ENCODE assay signal across 7 mouse cellular contexts in the genomic region with DNA sequence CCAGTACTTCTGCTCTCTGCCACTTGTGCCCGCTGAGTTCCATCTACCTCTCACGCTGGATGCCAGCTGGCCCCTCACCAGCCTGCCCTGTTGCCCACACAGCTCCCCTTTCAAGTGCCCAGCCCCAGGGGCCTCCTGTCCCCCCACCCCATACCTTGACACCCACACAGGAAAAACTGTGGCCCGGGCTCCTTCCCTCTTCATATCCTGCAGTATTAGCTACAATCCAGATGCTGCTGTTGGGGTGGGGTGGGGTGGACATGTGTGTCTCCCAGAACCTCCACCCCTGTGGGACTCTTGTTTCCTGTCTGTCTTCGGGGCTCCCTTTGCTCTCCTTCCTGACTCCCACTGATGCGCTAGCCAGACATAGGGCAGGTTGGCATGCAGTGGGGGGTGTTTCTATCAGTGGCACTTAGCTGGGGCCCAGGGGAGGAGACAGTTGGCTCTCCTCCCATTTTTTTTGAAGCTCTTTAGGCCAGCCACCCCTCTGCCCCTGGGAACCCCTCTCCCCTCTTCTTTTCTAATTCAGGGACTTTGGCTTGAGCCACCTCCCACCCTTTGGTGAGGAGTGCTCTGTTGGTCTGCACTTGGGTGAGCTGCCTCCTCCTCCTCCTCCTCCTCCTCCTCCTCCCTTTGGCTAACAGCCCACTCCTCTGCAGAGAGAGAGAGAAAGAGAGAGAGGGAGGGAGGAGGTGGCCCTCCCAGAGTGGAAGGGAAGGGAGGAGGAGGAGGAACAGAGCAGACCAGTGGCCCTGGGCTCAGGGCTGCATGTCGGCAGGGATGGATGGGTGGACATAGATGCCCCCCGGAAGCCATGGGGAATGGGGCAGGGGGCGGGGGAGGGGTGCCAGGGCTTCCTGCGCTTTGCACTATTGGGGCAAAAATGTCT. TPM values are rescaled to one million over a fixed set of nuclear protein-coding genes. Genes with fewer than 3 reads are reported as not detected.
DNase-seq lines count a peak whose midpoint lies in the region; ATAC-seq lines count a peak whose summit lies in the region.

No protein-coding gene starts in this region.

- H3K36me3 ChIP-seq in heart, embryonic 10.5 days, result peaks cover 65% of the 10 kb centered on the region
- H3K36me3 ChIP-seq in midbrain, embryonic 14.5 days (ENCODE audit: control insufficient read depth, insufficient read depth, low read length), result peaks cover 73% of the 10 kb centered on the region

- WGBS in heart, embryonic 10.5 days, result 53% methylated on average over 9 of the region's 9 CpGs
- WGBS in midbrain, embryonic 14.5 days, result 50% methylated on average over 7 of the region's 9 CpGs

- DNase-seq in adipocyte (ENCODE audit: low spot score), result peak; percentile 38
- DNase-seq in cerebellum, postnatal 14 days, result peak; percentile 46 to 66
- DNase-seq in heart, embryonic 10.5 days (ENCODE audit: low spot score), result no peak
- peak; percentile 25 for DNase-seq in kidney, adult 18-20 months
- DNase-seq in midbrain, embryonic 14.5 days, result peak; percentile 44
- DNase-seq in spleen, adult 18-20 months, result no peak

- H3K4me2 ChIP-seq in midbrain, embryonic 14.5 days (ENCODE audit: low read length), result no peak overlapping the region

- ATAC-seq in midbrain, embryonic 14.5 days (ENCODE audit: low FRiP score, low TSS enrichment), result 0 out of 2 replicates have a peak, but pooled peaks have one; percentile 21
- no peak for ATAC-seq in CD4-positive, CD25-positive, alpha-beta regulatory T cell, adult 4 months

- H3K9ac ChIP-seq in midbrain, embryonic 14.5 days (replicated peaks; ENCODE audit: low read length), result no peak overlapping the region; the same call in 1 of the 2 replicates

- no peaks in the 10 kb centered on the region for H3K9me3 ChIP-seq in heart, embryonic 10.5 days
- H3K9me3 ChIP-seq in midbrain, embryonic 14.5 days (ENCODE audit: control insufficient read depth, low read length), result no peaks in the 10 kb centered on the region

- H3K27me3 ChIP-seq in heart, embryonic 10.5 days (ENCODE audit: insufficient read depth, poor library complexity, severe bottlenecking), result no peaks in the 10 kb centered on the region
- H3K27me3 ChIP-seq in midbrain, embryonic 14.5 days (ENCODE audit: control insufficient read depth, insufficient read depth, low read length), result no peaks in the 10 kb centered on the region

- peak overlapping the region; percentile 91 for H3K27ac ChIP-seq in heart, embryonic 10.5 days
- H3K27ac ChIP-seq in midbrain, embryonic 14.5 days (replicated peaks; ENCODE audit: low read depth, low read length), result peak overlapping the region; percentile 68

- H3K4me1 ChIP-seq in heart, embryonic 10.5 days, result peaks cover 62% of the 10 kb centered on the region
- peaks cover 31% of the 10 kb centered on the region for H3K4me1 ChIP-seq in midbrain, embryonic 14.5 days (ENCODE audit: control insufficient read depth, insufficient read depth, low read length)

- 0 out of 2 replicates have a peak overlapping the region, but pooled peaks have one; percentile 13 for H3K4me3 ChIP-seq in heart, embryonic 10.5 days
- no peak overlapping the region for H3K4me3 ChIP-seq in midbrain, embryonic 14.5 days (replicated peaks; ENCODE audit: low read depth, low read length)

RNA-seq across cellular contexts. Expression of a gene that starts 9.5 kb away (rescaled TPM):
- 3.6 and 5.9 TPM in 2 replicates for polyA plus RNA-seq in heart, embryonic 10.5 days (2016; fragmentation: Nextera tagmentation; extraction: Ambion mirVana)
- polyA plus RNA-seq in midbrain, embryonic 14.5 days (2014; fragmentation: Nextera tagmentation; extraction: Ambion mirVana), result 3.0 TPM in 2 replicates
- polyA plus RNA-seq in CD4-positive, CD25-positive, alpha-beta regulatory T cell, adult 4 months (2017; shearing (Covaris generic)), result 10 to 100 TPM in 1 of 2 experiments, 1 to 10 TPM in 1; 4.9 to 12.3 TPM

RNA-seq across cellular contexts. Expression of a gene that starts 25.2 kb away (rescaled TPM):
- polyA plus RNA-seq in heart, embryonic 10.5 days (2016; fragmentation: Nextera tagmentation; extraction: Ambion mirVana), result 19.2 and 23.2 TPM in 2 replicates
- 175 and 194 TPM in 2 replicates for polyA plus RNA-seq in midbrain, embryonic 14.5 days (2014; fragmentation: Nextera tagmentation; extraction: Ambion mirVana)
- polyA plus RNA-seq in CD4-positive, CD25-positive, alpha-beta regulatory T cell, adult 4 months (2017; shearing (Covaris generic)), result 1 to 10 TPM; 4.8 to 5.7 TPM

RNA-seq across cellular contexts. Expression of a gene that starts 29.7 kb away (rescaled TPM):
- 14.0 and 21.6 TPM in 2 replicates for polyA plus RNA-seq in heart, embryonic 10.5 days (2016; fragmentation: Nextera tagmentation; extraction: Ambion mirVana)
- 25.0 and 35.9 TPM in 2 replicates for polyA plus RNA-seq in midbrain, embryonic 14.5 days (2014; fragmentation: Nextera tagmentation; extraction: Ambion mirVana)
- 10 to 100 TPM; 22.3 to 24.8 TPM for polyA plus RNA-seq in CD4-positive, CD25-positive, alpha-beta regulatory T cell, adult 4 months (2017; shearing (Covaris generic))

RNA-seq across cellular contexts. Expression of a gene that starts 36.4 kb away (rescaled TPM):
- 54.6 and 56.5 TPM in 2 replicates for polyA plus RNA-seq in heart, embryonic 10.5 days (2016; fragmentation: Nextera tagmentation; extraction: Ambion mirVana)
- 65.7 and 81.1 TPM in 2 replicates for polyA plus RNA-seq in midbrain, embryonic 14.5 days (2014; fragmentation: Nextera tagmentation; extraction: Ambion mirVana)
- 10 to 100 TPM; 27.0 to 37.5 TPM for polyA plus RNA-seq in CD4-positive, CD25-positive, alpha-beta regulatory T cell, adult 4 months (2017; shearing (Covaris generic))

RNA-seq across cellular contexts. Expression of a gene that starts 39.0 kb away (rescaled TPM):
- polyA plus RNA-seq in heart, embryonic 10.5 days (2016; fragmentation: Nextera tagmentation; extraction: Ambion mirVana), result 29.5 and 37.2 TPM in 2 replicates
- 46.6 and 57.3 TPM in 2 replicates for polyA plus RNA-seq in midbrain, embryonic 14.5 days (2014; fragmentation: Nextera tagmentation; extraction: Ambion mirVana)
- 10 to 100 TPM; 13.6 to 14.5 TPM for polyA plus RNA-seq in CD4-positive, CD25-positive, alpha-beta regulatory T cell, adult 4 months (2017; shearing (Covaris generic))

Comparison
In these comparisons a context has a peak if more than half of its experiments do, and no peak if none do; other contexts are left out.
1. DNase-seq: peak in adipocyte (single experiment), cerebellum, postnatal 14 days (2 of 2), kidney, adult 18-20 months (single experiment) and midbrain, embryonic 14.5 days (single experiment); none in heart, embryonic 10.5 days (single experiment) and spleen, adult 18-20 months (0 of 2).